Mouse (Mus musculus) urinary bladder, adult 18-20 months (tissue): ENCODE measurements around the gene Esd.

Experiments used
- DNase-seq, 2 experiments: peaks; one replicate each; pipeline ENCODE4 v3.0.0; 2022; ENCODE audit warnings: low spot score in 2 of 2, mixed read lengths in 2 of 2

Gene Esd

DNA sequence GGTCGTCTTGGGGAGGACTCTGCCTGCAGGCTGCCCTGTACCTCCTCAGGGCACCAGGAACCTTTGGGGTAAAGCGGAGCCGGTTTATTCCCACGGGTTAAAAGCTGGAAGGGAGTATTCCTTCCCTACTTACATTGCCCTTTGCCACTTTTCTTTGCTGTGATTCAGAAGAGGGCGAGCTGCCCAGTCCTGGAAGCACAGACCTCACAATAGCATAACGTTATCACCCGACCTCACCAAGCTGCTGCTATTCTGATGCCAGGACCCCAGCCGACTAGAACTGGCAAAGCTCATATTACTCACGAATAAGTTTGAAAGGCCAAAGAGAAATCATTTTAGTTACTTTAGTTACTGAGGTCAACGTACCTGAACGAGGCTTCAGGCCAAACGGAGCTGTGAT lies 62.8 kb downstream of the Esd start:
- no peak for DNase-seq

DNA sequence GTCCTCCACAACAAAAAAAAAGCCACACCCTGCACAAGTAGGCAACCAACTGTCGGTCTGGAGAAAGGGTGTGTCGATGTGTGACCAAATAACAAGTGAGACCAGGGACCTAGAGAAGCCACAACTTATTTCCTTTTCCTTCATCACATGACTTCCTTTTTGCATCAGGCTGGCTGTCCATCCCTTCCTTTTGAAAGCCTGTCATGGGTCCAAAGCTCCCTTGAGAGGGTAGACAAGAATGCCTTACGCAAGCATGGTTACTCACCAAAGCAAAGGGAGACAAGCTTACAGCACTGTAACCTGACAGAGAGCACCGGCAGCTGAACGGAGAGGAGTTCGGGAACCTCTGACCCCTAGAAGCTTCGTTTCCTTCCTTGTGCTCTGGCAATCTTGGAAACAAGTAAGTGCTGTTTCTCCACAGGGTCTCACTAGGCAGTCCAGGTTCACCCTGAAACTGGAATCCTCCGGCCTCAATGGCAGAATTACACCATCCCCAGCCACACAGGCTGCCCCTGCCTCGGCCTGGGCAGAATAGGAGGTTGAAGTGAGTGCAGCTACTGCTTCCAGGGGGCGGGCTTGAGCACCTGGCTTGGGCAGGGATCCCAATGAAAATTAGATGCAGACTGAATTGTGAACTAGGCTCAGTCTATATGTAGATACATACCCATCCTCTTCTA lies 65.4 kb downstream of the Esd start:
- DNase-seq, result no peak

DNA sequence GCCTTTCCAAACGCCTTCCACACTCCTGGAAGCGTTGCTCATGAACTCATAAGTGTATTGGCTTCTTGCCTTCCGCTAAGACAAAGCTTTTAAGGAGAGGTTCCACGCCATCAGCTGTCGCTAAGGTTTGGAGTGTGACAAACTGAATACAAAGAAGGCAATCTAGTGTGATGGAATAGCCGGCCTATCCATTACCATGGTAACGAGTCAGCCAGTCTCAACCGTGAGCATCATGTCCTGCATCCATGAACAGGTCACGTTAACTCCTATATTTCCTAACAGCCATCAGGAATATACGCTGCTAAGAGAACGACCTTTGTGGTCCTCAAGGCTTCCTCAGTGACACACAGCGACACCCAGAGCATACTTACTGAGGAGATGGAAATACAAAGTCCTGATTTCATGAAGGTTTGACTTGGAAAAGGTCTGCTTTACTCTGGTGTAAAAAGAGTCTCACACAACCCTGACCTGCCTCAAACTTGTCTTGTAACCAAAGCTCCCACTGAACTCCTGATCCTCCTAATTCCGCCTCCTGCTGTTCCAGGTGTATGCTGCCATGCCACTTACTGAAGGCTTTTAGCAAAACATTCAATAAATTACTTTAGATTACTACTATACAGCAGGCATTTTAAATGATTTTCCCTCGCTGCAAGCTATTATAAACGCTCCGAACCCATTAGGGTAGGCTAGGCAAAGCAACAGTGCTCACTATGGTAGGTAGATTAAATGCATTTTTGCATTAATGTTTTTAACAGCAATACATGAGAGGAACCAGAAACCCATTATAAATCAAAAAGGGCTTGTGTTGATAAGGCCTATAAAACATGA lies 66.2 kb downstream of the Esd start:
- no peak for DNase-seq
